Mouse (Mus musculus) adrenal gland, postnatal 4 days (tissue): ENCODE results near the gene Folr2. TPM values are rescaled to one million over a fixed set of nuclear protein-coding genes. Genes with fewer than 3 reads are reported as not detected.

ENCODE experiments used
- DNase-seq, 2 experiments: peaks; one replicate each; pipeline ENCODE4 v3.0.0; 2021 to 2022; ENCODE audit warnings: low spot score in 2 of 2, mixed read lengths in 2 of 2
- total RNA-seq, 2 experiments: library from RNA; stranded (reverse); gene quantifications; 2 replicates each; pipeline ENCODE4 v1.2.3; 2021

Gene Folr2
- total RNA-seq, 2 experiments from 2014 or later, result 2.8 to 3.0 TPM

GRCm38 (mm10) chr7:101867482-101867881, 10.5 kb upstream of the Folr2 start:
- DNase-seq, result no peak

- no peak for DNase-seq
Measured at GRCm38 (mm10) chr7:101866491-101867265, 9.7 kb upstream of the Folr2 start.

- DNase-seq, result no peak
Measured at GRCm38 (mm10) chr7:101863415-101863814, 6.4 kb upstream of the Folr2 start, which contains the start of gene Anapc15. Anapc15 (plus strand) TSS chr7:101863715.

GRCm38 (mm10) chr7:101862291-101862690, 5.3 kb upstream of the Folr2 start:
- DNase-seq, result no peak

GRCm38 (mm10) chr7:101860978-101861377, 4.0 kb upstream of the Folr2 start:
- DNase-seq, result no peak

- DNase-seq, result no peak
Measured at GRCm38 (mm10) chr7:101858362-101858761, 1.4 kb upstream of the Folr2 start.

GRCm38 (mm10) chr7:101853816-101854215, 3.2 kb downstream of the Folr2 start:
- no peak for DNase-seq

GRCm38 (mm10) chr7:101852846-101853245, 4.1 kb downstream of the Folr2 start:
- no peak for DNase-seq

GRCm38 (mm10) chr7:101851689-101852088, 5.3 kb downstream of the Folr2 start:
- DNase-seq, result no peak

GRCm38 (mm10) chr7:101847934-101848333, 9.1 kb downstream of the Folr2 start:
- DNase-seq, result no peak

GRCm38 (mm10) chr7:101844186-101844585, 12.8 kb downstream of the Folr2 start:
- no peak for DNase-seq

- peak; percentile 53 to 76 for DNase-seq
Measured at GRCm38 (mm10) chr7:101837606-101838471, 19.2 kb downstream of the Folr2 start, which contains the start of gene Inppl1. Inppl1 (minus strand) TSS chr7:101838229.

- DNase-seq, result no peak
Measured at GRCm38 (mm10) chr7:101837154-101837605, 19.8 kb downstream of the Folr2 start.

GRCm38 (mm10) chr7:101836271-101837153, 20.5 kb downstream of the Folr2 start:
- DNase-seq, result no peak

- no peak for DNase-seq
Measured at GRCm38 (mm10) chr7:101835457-101836109, 21.4 kb downstream of the Folr2 start.

GRCm38 (mm10) chr7:101834903-101835302, 22.1 kb downstream of the Folr2 start:
- DNase-seq, result no peak

GRCm38 (mm10) chr7:101833916-101834584, 22.9 kb downstream of the Folr2 start:
- no peak for DNase-seq

GRCm38 (mm10) chr7:101833352-101833751, 23.6 kb downstream of the Folr2 start:
- DNase-seq, result no peak

- no peak for DNase-seq
Measured at GRCm38 (mm10) chr7:101832372-101832771, 24.6 kb downstream of the Folr2 start.

GRCm38 (mm10) chr7:101831437-101831836, 25.6 kb downstream of the Folr2 start:
- no peak for DNase-seq
